In the genomic region with DNA sequence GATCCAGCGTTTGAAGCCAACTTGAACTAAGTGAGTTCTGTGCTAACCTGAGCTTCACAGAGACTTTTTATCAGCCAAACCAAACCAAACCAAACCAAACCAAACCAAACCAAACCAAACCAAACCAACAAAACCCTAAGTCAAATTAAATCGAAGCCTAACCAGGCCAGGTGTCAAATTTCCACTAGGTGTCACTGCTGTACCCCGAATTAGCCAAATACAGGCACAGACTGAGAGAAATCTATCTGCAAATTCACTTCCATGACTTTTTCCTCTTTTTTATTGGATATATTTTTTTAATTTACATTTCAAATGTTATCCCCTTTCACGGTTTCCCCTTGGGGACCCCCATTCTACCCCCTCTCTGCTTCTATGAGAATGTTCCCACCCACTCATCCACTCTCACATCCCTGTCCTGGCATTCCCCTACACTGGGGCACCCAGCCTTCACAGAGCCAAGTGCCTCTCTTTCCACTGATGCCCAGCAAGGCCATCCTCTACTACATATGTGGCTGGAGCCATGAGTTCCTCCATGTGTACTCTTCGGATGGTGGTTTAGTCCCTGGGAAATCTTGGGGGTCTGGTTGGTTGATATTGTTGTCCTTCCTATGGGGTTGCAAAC, we compare ENCODE assay signal across 9 mouse cellular contexts. TPM values are rescaled to one million over a fixed set of nuclear protein-coding genes. Genes with fewer than 3 reads are reported as not detected.
DNase-seq lines count a peak whose midpoint lies in the region; ATAC-seq and TF ChIP-seq lines count a peak whose summit lies in the region.
"Had no signal": no experiment of that assay in that cellular context is flagged by ENCODE, and none has a peak within 500 bp of the region (broad histone marks: within the 10 kb centered on the region; RNA-seq: fewer than 3 reads in every experiment).

No protein-coding gene starts in this region.

- intact Hi-C loops in heart, postnatal 36 days (cut with DNase I) = loop anchor here (2.0 to 5.0 kb wide), 3 partner anchors 82 to 596 kb away; no protein-coding TSS in a partner anchor
- intact Hi-C loops in left cerebral cortex, adult 2 months (cut with DNase I) = loop anchor here (1.0 to 2.0 kb wide), 2 partner anchors 478 to 594 kb away; no protein-coding TSS in a partner anchor

- no peaks in the 10 kb centered on the region for H3K9me3 ChIP-seq in midbrain, embryonic 16.5 days (replicated peaks; ENCODE audit: control insufficient read depth, low read length, poor library complexity, severe bottlenecking)
- H3K9me3 ChIP-seq: heart, embryonic 15.5 days had no signal

- peak; percentile 73 for TF ChIP-seq CTCF in left cerebral cortex, adult 2 months (IDR thresholded peaks at IDR 0.05)

- ATAC-seq in cerebellum, adult (ENCODE audit: insufficient number of reproducible peaks, low FRiP score, low TSS enrichment) = no peak
- peak; percentile 79 for ATAC-seq in midbrain, embryonic 16.5 days

- 46% methylated on average over 5 of the region's 5 CpGs for WGBS in midbrain, embryonic 16.5 days

- DNase-seq in cerebellum, adult 9-11 months = peak; percentile 5
- DNase-seq in A20 (ENCODE audit: low read depth, low spot score) = peak; percentile 41
- DNase-seq in brain, embryonic 18.5 days (ENCODE audit: low read depth, low spot score) = peak; percentile 26
- DNase-seq in heart, postnatal 36 days = peak; percentile 37 to 41
- DNase-seq in left cerebral cortex, adult 2 months (ENCODE audit: extremely low spot score in 1 of 2, low spot score in 2 of 2) = peak; percentile 42 to 60
- no peak for DNase-seq in T-cell, adult 2 months (ENCODE audit: low spot score)

- no peak overlapping the region for H3K9ac ChIP-seq in midbrain, embryonic 16.5 days (ENCODE audit: low read depth, low read length)
- H3K9ac ChIP-seq: heart, embryonic 15.5 days had no signal

- no peaks in the 10 kb centered on the region for H3K36me3 ChIP-seq in midbrain, embryonic 16.5 days (ENCODE audit: control insufficient read depth, insufficient read depth, low read length)
- H3K36me3 ChIP-seq: heart, embryonic 15.5 days had no signal

- no peak overlapping the region for H3K27ac ChIP-seq in left cerebral cortex, adult 2 months
- no peak overlapping the region for H3K27ac ChIP-seq in midbrain, embryonic 16.5 days (ENCODE audit: low read length)
- H3K27ac ChIP-seq: heart, embryonic 15.5 days had no signal

- H3K4me3 ChIP-seq in left cerebral cortex, adult 2 months = no peak overlapping the region
- no peak overlapping the region for H3K4me3 ChIP-seq in midbrain, embryonic 16.5 days (ENCODE audit: low read depth, low read length)
- H3K4me3 ChIP-seq: heart, embryonic 15.5 days had no signal

- H3K4me1 ChIP-seq in midbrain, embryonic 16.5 days (ENCODE audit: control insufficient read depth, insufficient read depth, low read length) = no peaks in the 10 kb centered on the region
- H3K4me1 ChIP-seq: heart, embryonic 15.5 days had no signal

- no peak overlapping the region for H3K4me2 ChIP-seq in midbrain, embryonic 16.5 days (ENCODE audit: low read length)
- H3K4me2 ChIP-seq: heart, embryonic 15.5 days had no signal

- H3K27me3 ChIP-seq in midbrain, embryonic 16.5 days (ENCODE audit: control insufficient read depth, insufficient read depth, low read depth, low read length) = no peaks in the 10 kb centered on the region
- H3K27me3 ChIP-seq: heart, embryonic 15.5 days had no signal

RNA-seq across cellular contexts. Expression of a gene that starts 33.9 kb away (rescaled TPM):
- 10 to 100 TPM; 28.4 to 35.1 TPM for total RNA-seq in heart, postnatal 36 days (2021)
- 10 to 100 TPM; 58.4 to 70.0 TPM for total RNA-seq in left cerebral cortex, adult 2 months (2021)
- 31.0 and 32.9 TPM in 2 replicates for polyA plus RNA-seq in midbrain, embryonic 16.5 days (2015; fragmentation: Nextera tagmentation; extraction: Ambion mirVana)

RNA-seq across cellular contexts. Expression of a gene that starts 36.0 kb away (rescaled TPM):
- under 1 TPM; 0.16 to 0.33 TPM for total RNA-seq in heart, postnatal 36 days (2021)
- total RNA-seq in left cerebral cortex, adult 2 months (2021) = 10 to 100 TPM; 44.9 to 47.0 TPM
- polyA plus RNA-seq in midbrain, embryonic 16.5 days (2015; fragmentation: Nextera tagmentation; extraction: Ambion mirVana) = 13.9 and 15.1 TPM in 2 replicates

Comparison
In these comparisons a context has a peak if more than half of its experiments do, and no peak if none do; other contexts are left out.
1. RNA of a gene that starts 36.0 kb away (total RNA-seq): 44.9 to 47.0 TPM in left cerebral cortex, adult 2 months; 0.16 to 0.33 TPM in heart, postnatal 36 days; every median in the first group is over 10 times any median in the second.